Mouse (Mus musculus) gastrocnemius, adult 18-20 months (tissue): ENCODE data around the gene Stag1. TPM values are rescaled to one million over a fixed set of nuclear protein-coding genes. Genes with fewer than 3 reads are reported as not detected.
"Not testable (repeated sequence)": the region's sequence is repeated elsewhere in the genome, so short reads cannot be mapped to it uniquely, and the experiment has no call there.

Experiments used
- DNase-seq: peaks from one replicate; pipeline ENCODE4 v3.0.0; 2021; ENCODE audit warnings: low spot score
- total RNA-seq, 2 experiments: library from RNA; stranded (reverse); gene quantifications; 2 replicates each; pipeline ENCODE4 v1.2.3; 2021

The Stag1 gene
- total RNA-seq, 2 experiments from 2014 or later, result 19.5 to 26.1 TPM

DNA sequence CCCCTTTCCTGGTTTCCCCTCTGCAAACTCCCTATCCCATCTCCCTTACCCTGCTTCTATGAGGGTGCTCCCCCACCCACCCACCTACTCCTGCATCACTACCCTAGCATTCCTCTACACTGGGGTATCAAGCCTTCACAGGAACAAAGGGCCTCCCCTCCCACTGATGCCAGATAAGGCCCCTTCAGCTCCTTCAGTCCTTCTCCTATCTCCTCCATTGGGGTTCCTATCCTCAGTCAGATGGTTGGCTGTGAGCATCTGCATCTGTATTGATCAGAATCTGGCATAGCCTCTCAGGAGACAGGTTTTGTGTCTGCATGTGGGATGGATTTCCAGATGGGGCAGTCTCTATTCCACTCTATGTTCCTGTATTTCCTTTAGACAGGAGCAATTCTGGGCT lies 81.4 kb downstream of the Stag1 start:
- DNase-seq, result no peak

DNA sequence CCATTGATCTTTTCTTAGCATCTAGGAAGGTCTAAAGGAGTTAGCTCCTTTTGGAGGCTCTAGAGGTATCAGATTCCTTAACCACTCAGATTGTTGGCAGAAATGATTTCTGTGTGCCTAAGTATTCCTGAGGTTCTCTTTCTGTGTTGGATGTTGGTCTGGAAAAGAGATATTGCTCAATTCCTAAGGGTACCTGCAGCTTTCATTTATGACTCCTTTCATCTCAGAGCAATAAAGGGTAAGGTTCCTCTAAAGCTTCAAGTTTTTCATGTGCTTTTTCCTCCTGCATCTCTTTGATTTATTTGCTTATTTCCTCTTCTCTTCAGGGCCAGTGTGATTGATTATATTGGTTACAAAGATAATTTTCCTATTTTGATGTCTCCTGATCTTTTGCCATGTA lies 84.7 kb downstream of the Stag1 start:
- no peak for DNase-seq

DNA sequence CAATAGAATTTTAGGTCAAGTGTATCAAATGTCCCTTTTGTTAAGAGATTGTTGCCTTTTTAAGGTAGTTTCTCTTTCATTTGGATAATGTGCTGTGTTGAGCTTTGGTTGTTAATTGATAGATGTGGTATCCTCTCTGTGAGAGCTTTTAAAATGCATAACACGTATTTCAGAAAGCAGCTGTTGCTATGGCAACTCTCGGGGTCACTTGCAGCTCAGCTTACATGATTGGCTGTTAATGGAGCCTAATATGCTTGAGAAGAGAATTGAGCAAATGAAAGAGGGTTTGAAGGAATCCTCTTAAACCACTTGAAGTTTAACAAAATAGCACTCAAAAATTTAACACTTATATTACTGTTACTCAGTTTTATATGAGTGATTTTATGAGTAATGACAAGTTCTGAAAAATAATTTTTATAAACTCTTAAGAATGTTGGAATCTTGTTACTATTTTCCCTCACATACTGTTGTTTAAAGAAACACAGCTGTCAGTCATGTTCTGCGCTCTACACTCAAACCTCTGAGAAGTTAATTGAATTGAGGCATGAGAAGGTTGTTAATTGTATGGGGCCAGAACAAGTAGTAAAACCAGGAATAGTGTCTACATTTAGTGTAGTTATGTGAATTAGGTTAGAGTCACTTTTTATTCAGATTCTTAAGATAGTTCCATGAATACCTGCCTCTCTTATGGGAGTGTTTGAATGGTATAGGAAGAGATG lies 88.3 kb downstream of the Stag1 start:
- DNase-seq, result no peak

- DNase-seq, result no peak
Observed at GRCm38 (mm10) chr9:100689765-100690316, 92.2 kb downstream of the Stag1 start.

DNA sequence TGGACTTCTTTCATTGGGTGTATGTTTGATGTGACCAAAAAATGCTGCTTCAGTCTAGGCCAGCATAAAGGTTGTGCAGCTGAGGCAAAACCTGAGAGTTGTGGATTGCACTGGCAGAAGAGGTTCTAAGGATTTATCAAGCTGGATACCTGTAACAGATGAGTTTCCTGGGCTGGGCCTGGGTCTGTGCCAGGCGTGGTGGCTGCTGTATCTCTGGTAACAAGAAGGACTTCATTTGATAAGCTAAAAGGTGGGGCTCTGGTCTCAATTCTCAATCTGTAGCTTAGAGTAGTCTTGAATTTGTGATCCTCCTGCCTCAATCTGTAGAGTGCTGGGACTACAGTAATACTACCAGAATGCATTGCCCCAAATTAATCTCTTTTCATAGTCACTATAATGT lies 94.6 kb downstream of the Stag1 start:
- no peak for DNase-seq

DNA sequence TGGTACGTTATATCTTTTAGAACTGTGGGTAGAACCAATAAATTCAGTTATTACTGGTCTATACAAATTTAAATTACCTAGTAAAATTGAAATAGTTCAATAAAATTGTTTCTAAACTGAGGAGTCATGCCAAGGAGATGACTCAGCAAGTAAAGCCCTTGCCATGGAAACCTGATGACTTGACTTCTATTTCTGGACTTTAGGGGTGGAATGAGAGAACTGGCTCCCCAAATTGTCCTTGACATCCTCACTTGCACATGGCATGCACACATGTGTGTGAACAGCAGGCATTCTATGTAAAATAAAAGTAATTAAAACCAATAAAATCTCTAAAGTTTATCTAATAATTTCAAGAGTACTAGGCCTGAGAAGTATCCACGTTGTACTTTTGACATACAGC lies 98.9 kb downstream of the Stag1 start:
- DNase-seq, result peak; percentile 47

- no peak for DNase-seq
Observed at GRCm38 (mm10) chr9:100707644-100708043, 110.0 kb downstream of the Stag1 start.

- DNase-seq, result peak; percentile 41
Observed at GRCm38 (mm10) chr9:100711665-100712064, 114.1 kb downstream of the Stag1 start.

GRCm38 (mm10) chr9:100724832-100725231 lies 127.2 kb downstream of the Stag1 start:
- DNase-seq, result not testable (repeated sequence)

GRCm38 (mm10) chr9:100731839-100732238 lies 134.2 kb downstream of the Stag1 start:
- DNase-seq, result no peak

DNA sequence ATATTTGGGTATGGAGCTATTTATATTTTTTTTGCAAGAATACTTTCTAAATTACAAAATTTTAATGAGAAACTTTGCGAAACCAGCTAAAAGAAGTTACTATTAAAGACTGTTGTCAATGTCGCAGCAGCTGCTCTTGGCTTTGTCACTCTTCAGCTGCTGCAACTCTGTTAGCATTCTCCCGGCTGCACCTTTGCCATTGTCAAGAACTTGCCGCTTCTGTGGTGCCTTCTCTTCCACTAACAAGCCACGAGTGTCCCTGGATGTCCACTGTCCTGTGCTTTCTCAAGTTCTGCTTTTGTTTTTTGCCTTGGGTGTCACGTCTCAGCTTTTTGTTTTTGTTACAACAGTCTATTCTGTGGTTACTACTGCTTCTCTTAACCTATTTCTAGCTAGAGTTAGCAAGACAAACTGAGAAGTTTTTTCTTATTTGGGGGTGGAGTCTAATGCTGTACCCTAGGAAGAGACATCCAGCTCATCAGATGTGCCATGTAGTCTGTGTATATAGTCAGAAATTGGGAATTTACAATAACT lies 136.4 kb downstream of the Stag1 start:
- no peak for DNase-seq

DNA sequence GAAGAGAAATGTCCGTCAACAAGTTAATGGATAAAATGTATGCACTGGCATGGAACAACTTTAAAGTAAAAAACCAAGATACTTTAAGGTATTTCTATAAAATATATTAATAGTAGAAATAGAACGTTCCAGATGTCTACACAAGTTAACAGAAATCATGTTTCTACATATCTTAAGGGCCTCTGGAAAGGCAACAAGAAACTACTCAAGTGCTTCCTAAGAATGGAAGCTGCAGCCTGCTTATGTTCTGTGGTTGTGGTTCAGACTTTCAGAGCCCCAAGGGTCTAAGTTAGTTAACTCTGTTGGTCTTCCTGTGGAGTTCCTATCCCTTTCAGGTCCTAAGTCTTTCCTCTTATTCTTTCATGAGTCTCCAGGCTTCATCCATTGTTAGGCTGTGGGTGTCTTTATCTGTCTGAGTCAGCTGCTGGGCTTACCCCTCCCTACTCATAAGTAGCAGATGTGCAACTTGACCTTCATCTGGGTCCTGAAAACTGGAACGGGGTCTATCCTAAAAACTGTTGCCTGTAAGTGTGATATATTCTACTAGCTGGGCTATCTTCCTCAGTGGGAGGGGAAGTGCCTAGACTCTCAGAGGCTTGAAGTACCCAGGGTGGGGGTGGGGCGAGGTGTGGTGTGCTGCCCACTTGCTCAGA lies 138.5 kb downstream of the Stag1 start:
- DNase-seq, result no peak

DNA sequence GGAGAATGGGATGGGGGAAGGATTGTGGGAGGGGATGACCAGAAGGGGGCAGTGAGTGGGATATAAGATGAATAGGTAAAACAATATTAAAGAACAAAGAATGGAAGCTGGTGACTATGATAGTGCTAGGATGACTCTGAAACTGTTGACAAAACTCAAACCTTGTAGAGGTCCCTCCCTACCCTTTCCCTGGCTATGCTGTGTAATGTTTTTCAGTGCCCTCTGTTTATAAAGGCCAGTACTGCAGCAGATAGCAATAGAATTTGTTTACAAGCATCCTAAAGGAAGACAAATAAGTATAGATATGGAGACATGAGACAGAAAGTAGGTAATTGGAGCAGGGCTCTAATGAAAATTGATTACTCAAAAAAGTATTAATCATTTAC lies 139.0 kb downstream of the Stag1 start:
- DNase-seq, result no peak

GRCm38 (mm10) chr9:100777238-100777637 lies 179.6 kb downstream of the Stag1 start:
- not testable (repeated sequence) for DNase-seq

GRCm38 (mm10) chr9:100865984-100866383 lies 268.4 kb downstream of the Stag1 start:
- no peak for DNase-seq

DNA sequence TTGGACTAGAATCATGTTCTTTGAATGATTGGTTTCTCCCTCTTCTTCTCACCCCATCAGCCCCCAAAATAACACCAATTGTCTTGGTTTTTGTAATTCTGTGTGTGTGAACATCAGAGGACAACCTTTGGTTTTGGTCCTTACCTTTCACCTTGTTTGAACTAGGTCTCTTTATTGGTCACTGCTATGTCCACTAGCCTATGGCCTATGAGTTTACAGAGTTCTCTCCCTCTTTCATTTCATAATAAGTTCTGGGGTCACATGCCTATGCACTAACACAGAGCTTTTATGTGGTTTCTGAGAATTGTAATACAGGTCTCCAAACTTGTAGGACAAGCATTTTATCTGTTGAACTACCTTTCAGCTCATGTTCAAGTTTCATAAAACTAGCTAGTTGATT lies 272.0 kb downstream of the Stag1 start:
- DNase-seq, result no peak

GRCm38 (mm10) chr9:100896111-100896510 lies 298.5 kb downstream of the Stag1 start:
- no peak for DNase-seq

GRCm38 (mm10) chr9:100898042-100898441 lies 300.4 kb downstream of the Stag1 start:
- no peak for DNase-seq

DNA sequence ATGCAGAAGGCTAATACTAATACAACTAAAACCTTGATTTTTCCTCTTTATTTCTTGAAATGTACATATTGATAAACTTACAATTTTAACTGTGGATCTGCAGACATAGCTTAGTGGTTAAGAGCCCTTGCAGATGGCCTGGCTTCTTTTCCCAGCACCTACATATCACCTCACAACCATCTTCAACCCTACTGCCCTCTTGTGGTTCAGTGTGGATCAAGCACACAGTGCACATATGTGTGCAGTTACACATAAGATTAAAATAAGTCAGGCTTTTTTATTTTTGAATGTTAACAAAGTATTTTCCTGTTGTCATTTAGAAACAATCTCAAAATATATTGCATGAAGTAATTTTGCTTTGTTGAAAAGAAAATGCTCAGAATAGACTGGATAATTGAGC lies 312.8 kb downstream of the Stag1 start:
- DNase-seq, result no peak

DNA sequence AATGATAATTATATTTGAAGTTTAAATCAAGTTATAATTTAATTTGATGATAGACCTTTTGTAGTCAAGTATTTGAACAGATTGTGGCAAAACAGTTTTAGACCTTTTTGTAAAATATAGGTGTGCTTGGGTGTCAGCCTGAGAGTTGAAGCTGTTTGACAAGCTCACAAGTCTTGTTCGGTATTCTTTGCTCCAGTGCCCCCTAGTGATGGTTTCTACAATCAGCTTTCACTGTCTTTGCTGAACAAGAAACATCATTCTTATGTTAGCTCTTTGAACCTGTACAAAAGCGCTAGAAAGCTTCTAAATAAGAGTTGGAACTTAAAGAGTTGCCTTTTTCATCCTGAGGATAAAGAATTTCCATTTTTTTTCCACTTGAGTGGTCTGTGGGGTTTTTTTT lies 319.5 kb downstream of the Stag1 start:
- peak; percentile 68 for DNase-seq

- no peak for DNase-seq
Observed at GRCm38 (mm10) chr9:100926629-100927028, 329.0 kb downstream of the Stag1 start.

DNA sequence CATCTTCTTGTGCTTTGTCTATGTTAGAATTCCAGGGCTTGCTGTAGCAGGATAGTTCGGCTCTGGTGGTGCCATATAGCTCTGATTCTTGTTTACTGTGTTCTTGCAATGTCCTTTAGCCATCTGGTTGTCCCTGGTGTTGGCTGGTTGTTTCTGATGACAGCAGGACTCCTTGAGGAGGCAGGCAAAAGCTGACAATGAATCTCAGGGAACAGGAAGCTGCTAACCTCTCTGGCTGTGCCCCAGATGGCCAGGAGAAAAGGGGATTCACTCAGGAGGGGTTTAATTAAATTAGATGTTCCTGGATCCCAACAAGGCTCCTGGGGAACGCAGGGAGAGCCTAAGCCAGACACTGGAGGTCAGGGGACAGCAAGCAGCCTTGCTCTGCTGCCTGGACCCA lies 344.4 kb downstream of the Stag1 start:
- no peak for DNase-seq
